Mouse (Mus musculus) CH12.LX (cell line): Measurements from ENCODE around the gene Crocc. TPM values are rescaled to one million over a fixed set of nuclear protein-coding genes. Genes with fewer than 3 reads are reported as not detected.

ENCODE experiments used
- DNase-seq: peaks from one replicate; pipeline ENCODE4 v3.0.0-alpha.2; 2013; ENCODE audit errors: extremely low read depth
- H3K27ac ChIP-seq: 2 replicates; pipeline ENCODE4 v1.5.1; 2012; ENCODE audit warnings: low read depth, mild to moderate bottlenecking, control low read depth, moderate library complexity; ENCODE audit not compliant: insufficient read depth
- H3K27me3 ChIP-seq: replicated peaks from 2 replicates; pipeline ENCODE3; 2012; ENCODE audit warnings: inconsistent platforms
- H3K36me3 ChIP-seq, 2 experiments: replicated peaks in 1 of 2; 2 replicates each; pipeline versions ENCODE3 to v1.6.1; 2012; ENCODE audit warnings: inconsistent platforms in 1 of 2, low read length in 1 of 2, mild to moderate bottlenecking in 1 of 2, mixed read lengths in 1 of 2, moderate library complexity in 1 of 2; ENCODE audit not compliant: control insufficient read depth in 1 of 2, insufficient read depth in 1 of 2
- H3K4me1 ChIP-seq, 2 experiments: 2 replicates each; pipeline ENCODE4 v1.6.1; 2012; ENCODE audit warnings: inconsistent platforms in 1 of 2, moderate library complexity in 1 of 2; ENCODE audit not compliant: insufficient read depth in 2 of 2, control insufficient read depth in 1 of 2
- H3K4me2 ChIP-seq: 2 replicates; pipeline ENCODE4 v1.6.1; 2012; ENCODE audit warnings: low read depth, mild to moderate bottlenecking, control low read depth; ENCODE audit not compliant: poor library complexity, insufficient read depth, severe bottlenecking
- H3K4me3 ChIP-seq, 3 experiments: fragments of 150-350 bp in 1 of 3; sonication (generic) in 1 of 3; replicated peaks in 1 of 3; 2 replicates each; pipeline versions ENCODE3 to v1.5.1; 2011 to 2012; ENCODE audit warnings: low read depth in 2 of 3, low read length in 2 of 3, mild to moderate bottlenecking in 2 of 3, moderate library complexity in 2 of 3, control low read depth in 1 of 3, improper control_type of control experiment in 1 of 3, inconsistent platforms in 1 of 3, mixed read lengths in 1 of 3; ENCODE audit not compliant: poor library complexity in 1 of 3
- H3K79me2 ChIP-seq: replicated peaks from 2 replicates; pipeline ENCODE4 v1.6.1; 2012; ENCODE audit warnings: mild to moderate bottlenecking, moderate library complexity; ENCODE audit not compliant: control insufficient read depth, poor library complexity, insufficient read depth, severe bottlenecking; ENCODE audit errors: extremely low read depth
- H3K9ac ChIP-seq: 2 replicates; pipeline ENCODE4 v1.6.1; 2012; ENCODE audit warnings: low read depth, mild to moderate bottlenecking, control low read depth, moderate library complexity; ENCODE audit not compliant: insufficient read depth
- H3K9me3 ChIP-seq: replicated peaks from 2 replicates; pipeline ENCODE3; 2012; ENCODE audit warnings: low read length, inconsistent platforms, mixed read lengths
- CHD2 ChIP-seq: IDR thresholded peaks from 2 replicates; pipeline ENCODE4 v1.6.1; 2011; ENCODE audit warnings: low read length, improper control_type of control experiment
- CTCF ChIP-seq, 2 experiments: IDR thresholded peaks in 1 of 2; conservative IDR thresholded peaks in 1 of 2; 2 replicates each; pipeline ENCODE4 v1.5.1; 2011 to 2012; ENCODE audit warnings: low read depth in 2 of 2, low read length in 2 of 2, improper control_type of control experiment in 1 of 2, inconsistent platforms in 1 of 2, mild to moderate bottlenecking in 1 of 2, moderate library complexity in 1 of 2
- E2F4 ChIP-seq: IDR thresholded peaks from 2 replicates; pipeline ENCODE4 v1.6.1; 2011; ENCODE audit warnings: low read depth, low read length, improper control_type of control experiment; ENCODE audit not compliant: insufficient replicate concordance
- EP300 ChIP-seq: IDR thresholded peaks from 2 replicates; pipeline ENCODE4 v1.6.1; 2011; ENCODE audit warnings: low read length, improper control_type of control experiment
- ETS1 ChIP-seq: conservative IDR thresholded peaks from 2 replicates; pipeline ENCODE4 v1.6.1; 2012; ENCODE audit warnings: low read depth, mild to moderate bottlenecking, inconsistent platforms, low read length, improper control_type of control experiment, moderate library complexity
- GABPA ChIP-seq: IDR thresholded peaks from 2 replicates; pipeline ENCODE4 v1.6.1; 2012; ENCODE audit warnings: low read depth, low read length, improper control_type of control experiment, inconsistent platforms; ENCODE audit not compliant: insufficient replicate concordance
- HCFC1 ChIP-seq: IDR thresholded peaks from 2 replicates; pipeline ENCODE4 v1.6.1; 2012; ENCODE audit warnings: low read depth, mild to moderate bottlenecking, inconsistent platforms, low read length, improper control_type of control experiment
- IRF4 ChIP-seq: IDR thresholded peaks from 2 replicates; pipeline ENCODE4 v1.6.1; 2014; ENCODE audit warnings: low read depth, mild to moderate bottlenecking, inconsistent platforms, low read length, improper control_type of control experiment
- MAFK ChIP-seq: IDR thresholded peaks from 2 replicates; pipeline ENCODE4 v1.6.1; 2011; ENCODE audit warnings: low read length, improper control_type of control experiment; ENCODE audit not compliant: insufficient replicate concordance
- MAX ChIP-seq: IDR thresholded peaks from 2 replicates; pipeline ENCODE4 v1.6.1; 2011; ENCODE audit warnings: low read length, improper control_type of control experiment
- MXI1 ChIP-seq: IDR thresholded peaks from 2 replicates; pipeline ENCODE4 v1.6.1; 2011; ENCODE audit warnings: mild to moderate bottlenecking, low read depth, low read length, improper control_type of control experiment
- MYC ChIP-seq: IDR thresholded peaks from 2 replicates; pipeline ENCODE4 v1.6.1; 2011; ENCODE audit warnings: low read depth, mild to moderate bottlenecking, improper control_type of control experiment, low read length
- NRF1 ChIP-seq: IDR thresholded peaks from 2 replicates; pipeline ENCODE4 v1.6.1; 2014; ENCODE audit warnings: low read depth, mild to moderate bottlenecking, inconsistent platforms, low read length, improper control_type of control experiment, moderate library complexity
- POLR2AphosphoS2 ChIP-seq: IDR thresholded peaks from 2 replicates; pipeline ENCODE4 v1.6.1; 2011; ENCODE audit warnings: low read depth, low read length, improper control_type of control experiment
- RAD21 ChIP-seq: IDR thresholded peaks from 2 replicates; pipeline ENCODE4 v1.6.1; 2011; ENCODE audit warnings: low read depth, mild to moderate bottlenecking, low read length, improper control_type of control experiment, moderate library complexity
- RCOR1 ChIP-seq: conservative IDR thresholded peaks from 2 replicates; pipeline ENCODE4 v1.6.1; 2012; ENCODE audit warnings: low read depth, mild to moderate bottlenecking, inconsistent platforms, low read length, improper control_type of control experiment
- SMC3 ChIP-seq: IDR thresholded peaks from 2 replicates; pipeline ENCODE4 v1.6.1; 2011; ENCODE audit warnings: low read depth, low read length, improper control_type of control experiment
- USF1 ChIP-seq: IDR thresholded peaks from 2 replicates; pipeline ENCODE4 v1.6.1; 2014; ENCODE audit warnings: low read depth, mild to moderate bottlenecking, inconsistent platforms, low read length, improper control_type of control experiment
- USF2 ChIP-seq: conservative IDR thresholded peaks from 2 replicates; pipeline ENCODE4 v1.6.1; 2011; ENCODE audit warnings: low read depth, low read length, improper control_type of control experiment
- ZKSCAN1 ChIP-seq: IDR thresholded peaks from 2 replicates; pipeline ENCODE4 v1.6.1; 2012; ENCODE audit warnings: low read depth, inconsistent platforms, low read length, improper control_type of control experiment, borderline replicate concordance
- ZNF384 ChIP-seq: IDR thresholded peaks from 2 replicates; pipeline ENCODE4 v1.6.1; 2012; ENCODE audit warnings: low read depth, low read length, improper control_type of control experiment, inconsistent platforms
- dilution Hi-C: fragments of 300-500 bp; cut with MboI; formaldehyde crosslinking; loops from 2 replicates; pipeline ENCODE4 v1.14.3; 2020; ENCODE audit warnings: low sequenced_read_pairs; ENCODE audit not compliant: extremely low pct_unique_long_range_greater_than_20kb, extremely low pct_ligation_motif_present
- in situ Hi-C: fragments of 300-500 bp; cut with MboI; formaldehyde crosslinking; loops from 3 replicates; pipeline ENCODE4 v1.14.3; 2019; ENCODE audit warnings: low sequenced_read_pairs, low pct_ligation_motif_present, low pct_unique_long_range_greater_than_20kb, mixed read lengths
- polyA plus RNA-seq: library from polyadenylated mRNA; unstranded; fragments of >175 nt; gene quantifications from 2 replicates; pipeline ENCODE4 v1.2.1, GENCODE M21; 2012; ENCODE audit warnings: low read depth; ENCODE audit not compliant: insufficient read length
- total RNA-seq, 2 experiments: library from RNA; depleted of rRNA; stranded (reverse); fragments of 300-350 nt in 1 of 2; fragments of >200 nt in 1 of 2; gene quantifications; 2 replicates each; pipeline ENCODE4 v1.2.3; 2012 to 2014

Gene Crocc
- total and polyA plus RNA-seq, 3 experiments = 3.5 to 8.3 (median 4.8) TPM

DNA sequence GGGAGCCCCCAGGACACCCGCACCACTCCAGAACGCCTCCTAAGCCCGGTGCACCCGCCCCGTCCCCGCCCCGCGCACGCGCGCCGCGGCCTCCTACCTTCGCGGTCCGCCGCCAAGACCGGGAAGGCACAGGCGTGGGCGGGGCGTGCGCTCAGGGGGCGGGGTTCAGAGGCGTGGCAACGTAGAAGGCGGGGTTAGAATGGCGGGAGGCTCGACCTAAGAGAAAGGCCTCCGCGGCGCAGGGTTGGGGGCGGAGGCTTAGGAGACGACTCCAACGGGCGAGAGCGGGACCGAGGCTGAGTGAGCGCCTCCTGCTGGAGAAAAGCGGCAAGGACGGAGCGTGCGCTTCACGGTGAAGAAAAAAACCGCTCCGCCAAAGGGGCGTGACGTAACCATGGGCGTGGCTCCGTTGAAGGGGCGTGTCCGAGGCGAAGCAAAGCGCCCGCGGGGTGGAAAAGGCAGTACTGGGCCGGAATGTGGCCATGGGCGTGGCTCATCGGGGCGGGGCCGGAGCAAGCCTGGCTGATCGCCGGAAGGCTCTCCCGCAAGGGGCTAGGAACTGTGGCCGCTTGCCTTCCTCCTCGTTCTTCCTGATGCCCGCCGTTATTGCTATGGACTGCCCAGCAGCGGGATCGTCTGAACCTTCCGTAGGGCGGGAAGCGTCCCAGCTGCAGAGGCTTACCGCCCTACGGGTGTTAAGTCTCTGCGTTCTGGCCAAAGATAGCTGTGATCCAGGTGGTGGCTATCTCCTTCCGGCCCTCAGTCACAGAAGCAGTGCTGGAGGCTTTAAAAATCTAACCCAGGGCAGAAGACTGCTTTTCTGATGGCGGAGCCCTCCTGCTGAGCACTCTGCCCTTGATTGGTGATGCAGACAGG lies at the start of gene Crocc (continued):
- TF ChIP-seq EP300 = no peak

DNA sequence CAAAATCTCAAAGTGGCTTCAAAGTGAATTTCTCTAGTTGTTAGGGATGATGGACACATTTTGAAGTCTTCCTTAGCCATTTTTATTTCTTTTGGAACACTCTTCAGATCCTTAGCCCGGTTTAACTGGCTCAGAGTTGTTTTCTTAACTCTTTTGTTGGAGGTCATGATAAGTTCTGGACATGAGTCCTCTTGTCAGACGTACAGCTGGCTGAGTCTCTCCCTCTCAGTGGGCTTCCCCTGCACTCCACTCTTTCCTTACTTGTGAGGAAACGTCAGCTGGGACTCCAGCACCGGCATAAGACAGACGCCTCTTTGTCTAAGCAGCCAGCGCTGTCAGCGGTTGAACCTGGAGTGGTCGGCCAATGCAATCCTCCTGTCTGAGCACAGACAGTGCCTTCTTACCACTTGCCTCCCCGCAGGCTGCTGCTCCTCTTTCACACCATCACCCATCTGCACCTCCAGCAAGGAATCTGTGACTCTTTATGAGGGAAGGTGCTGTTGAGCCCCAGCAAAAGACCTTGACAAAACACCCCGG lies 47.9 kb upstream of the Crocc start:
- no peak overlapping the region for H3K4me2 ChIP-seq
- H3K36me3 ChIP-seq = peaks cover 27 to 52% of the 10 kb centered on the region in 2 experiments
- H3K4me1 ChIP-seq = no peaks in the 10 kb centered on the region
- dilution Hi-C loops (no loop called here), in situ Hi-C loops (no loop called here)
- no peaks in the 10 kb centered on the region for H3K79me2 ChIP-seq
- H3K4me3 ChIP-seq = no peak overlapping the region
- H3K27ac ChIP-seq = no peak overlapping the region
- TF ChIP-seq GABPA (no peak), MAX (no peak)
- peaks cover 22% of the 10 kb centered on the region for H3K9me3 ChIP-seq
- DNase-seq = no peak
- H3K27me3 ChIP-seq = no peaks in the 10 kb centered on the region
- H3K9ac ChIP-seq = no peak overlapping the region

- no peak overlapping the region for H3K4me2 ChIP-seq
- in situ Hi-C loops = no loop called here
- no peak overlapping the region for H3K27ac ChIP-seq
- dilution Hi-C loops = no loop called here
- H3K4me3 ChIP-seq = no peak overlapping the region
- H3K4me1 ChIP-seq = no peaks in the 10 kb centered on the region
- peaks cover 13 to 36% of the 10 kb centered on the region in 2 experiments for H3K36me3 ChIP-seq
- DNase-seq = no peak
- H3K27me3 ChIP-seq = no peaks in the 10 kb centered on the region
- no peaks in the 10 kb centered on the region for H3K79me2 ChIP-seq
- H3K9ac ChIP-seq = no peak overlapping the region
- TF ChIP-seq MAFK (peak; percentile 92), NRF1 (peak; percentile 67), IRF4 (no peak)
- H3K9me3 ChIP-seq = peaks cover 14% of the 10 kb centered on the region
These were observed 46.3 kb upstream of the Crocc start for GRCm38 (mm10) chr4:141106526-141107183.

DNA sequence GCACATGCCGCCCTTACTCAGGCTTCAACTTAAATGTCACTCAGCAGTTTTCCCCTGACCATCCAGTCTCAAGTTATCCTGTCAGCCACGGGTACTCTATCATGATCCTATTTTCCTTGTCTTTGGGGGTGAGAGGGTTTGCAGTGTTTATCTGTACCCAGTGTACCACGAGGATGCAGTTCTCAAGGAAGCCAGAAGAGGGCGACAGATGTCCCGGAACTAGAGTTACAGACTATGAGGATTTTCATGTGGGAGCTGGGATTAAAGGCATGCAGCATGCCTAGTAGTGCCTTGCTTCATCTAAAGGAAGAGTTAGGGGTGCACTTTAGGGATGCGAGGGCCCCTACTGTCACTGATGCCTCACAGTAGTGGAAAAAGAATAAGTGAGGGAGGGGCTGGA lies 41.5 kb upstream of the Crocc start:
- Histone ChIP-seq H3K27ac (no peak overlapping the region), H3K9ac (no peak overlapping the region), H3K79me2 (no peaks in the 10 kb centered on the region), H3K9me3 (no peaks in the 10 kb centered on the region), H3K27me3 (no peaks in the 10 kb centered on the region), H3K4me1 (no peaks in the 10 kb centered on the region), H3K4me2 (no peak overlapping the region), H3K4me3 (no peak overlapping the region), H3K36me3 (peaks cover 0 to 2% of the 10 kb centered on the region in 2 experiments)
- in situ Hi-C loops = no loop called here
- dilution Hi-C loops = no loop called here
- peak; percentile 49 for DNase-seq
- TF ChIP-seq POLR2AphosphoS2 (no peak), HCFC1 (no peak), USF1 (no peak), RAD21 (peak; percentile 37), ZKSCAN1 (no peak), MYC (no peak), RCOR1 (no peak), CTCF (conservative IDR thresholded peaks at IDR 0.05 in 1 of 2, IDR thresholded peaks at IDR 0.05 in 1 of 2; ENCODE audit: low read depth in 2 of 2, low read length in 2 of 2) (peak; percentile 66 to 87), ZNF384 (no peak), EP300 (no peak), USF2 (no peak), CHD2 (no peak), ETS1 (no peak), E2F4 (no peak), SMC3 (peak; percentile 45), MXI1 (no peak)
